Mouse (Mus musculus): ENCODE measurements at regions not wholly inside any gene's neighbourhood (a gene's known extent, or its start where the extent isn't known, plus 50 kb on each side); places are given as distances from the start of the nearest gene placed in this dataset.
"Not testable (repeated sequence)": the region's sequence is repeated elsewhere in the genome, so short reads cannot be mapped to it uniquely, and the experiment has no call there.

- DNase-seq (ENCODE audit: extremely low spot score) = peak; percentile 6
These were observed 1786.1 kb downstream of the 9330182O14Rik start for GRCm38 (mm10) chr15:41920270-41920669.

GRCm38 (mm10) chr15:41936697-41937096 lies 1802.5 kb downstream of the 9330182O14Rik start:
- no peak for DNase-seq (ENCODE audit: extremely low spot score)

DNA sequence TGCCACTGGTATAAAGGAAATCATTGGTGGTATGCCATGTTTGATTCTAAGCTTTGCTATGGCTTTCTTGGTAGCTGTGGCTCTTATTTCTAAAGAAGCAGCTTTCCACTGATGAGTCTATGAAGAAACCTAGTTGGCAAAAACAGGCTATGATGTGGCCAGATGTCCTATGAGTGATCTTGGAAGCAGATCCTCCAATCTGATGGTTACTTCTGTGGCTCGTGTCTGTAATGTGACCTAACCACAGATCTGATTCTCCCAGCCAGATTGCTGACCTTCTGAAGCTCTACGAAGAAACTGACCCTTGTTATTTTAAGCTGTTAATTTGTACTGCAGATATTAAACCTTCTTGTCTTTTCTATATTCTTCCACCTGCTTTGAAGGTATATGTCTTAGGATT lies 1811.1 kb downstream of the 9330182O14Rik start:
- no peak for DNase-seq (ENCODE audit: extremely low spot score)

- DNase-seq (ENCODE audit: extremely low spot score) = no peak
These were observed 1813.7 kb downstream of the 9330182O14Rik start for GRCm38 (mm10) chr15:41947888-41948287.

DNA sequence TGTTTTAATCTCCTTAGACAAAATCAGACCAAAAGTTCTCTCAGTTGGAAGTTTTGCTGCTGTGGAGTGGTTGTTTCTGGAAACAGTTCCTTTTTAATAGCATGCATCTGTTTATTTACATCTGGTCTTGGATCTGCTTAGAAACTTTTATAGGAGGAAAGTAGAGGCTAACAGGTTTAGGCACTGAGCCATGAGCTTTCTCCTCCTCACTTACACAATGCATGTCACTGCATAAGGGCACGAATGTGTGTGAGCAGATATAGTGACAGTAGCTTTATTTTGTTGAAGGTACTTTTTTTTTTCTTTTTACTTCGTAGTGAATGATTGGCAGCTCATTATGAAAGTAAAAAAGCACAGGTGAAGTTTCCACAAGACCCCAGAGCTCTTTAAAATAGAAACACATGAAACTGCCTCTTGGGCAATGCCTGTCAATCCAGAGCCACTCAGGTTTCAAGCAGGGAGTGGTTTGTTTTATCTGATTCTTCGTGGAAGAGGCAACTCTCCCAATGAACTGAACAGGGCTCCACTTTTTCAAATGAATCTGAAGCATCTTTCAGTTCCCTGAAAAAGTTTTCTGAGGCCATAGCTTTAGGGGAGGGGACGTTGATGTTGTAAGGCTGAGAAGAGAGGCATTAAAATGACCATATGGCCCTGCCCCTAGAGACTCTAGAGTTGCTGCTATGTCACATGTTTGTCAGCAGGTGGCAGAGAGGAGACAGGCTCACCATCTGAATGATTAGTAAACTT lies 1814.4 kb downstream of the 9330182O14Rik start:
- DNase-seq (ENCODE audit: extremely low spot score) = no peak

DNA sequence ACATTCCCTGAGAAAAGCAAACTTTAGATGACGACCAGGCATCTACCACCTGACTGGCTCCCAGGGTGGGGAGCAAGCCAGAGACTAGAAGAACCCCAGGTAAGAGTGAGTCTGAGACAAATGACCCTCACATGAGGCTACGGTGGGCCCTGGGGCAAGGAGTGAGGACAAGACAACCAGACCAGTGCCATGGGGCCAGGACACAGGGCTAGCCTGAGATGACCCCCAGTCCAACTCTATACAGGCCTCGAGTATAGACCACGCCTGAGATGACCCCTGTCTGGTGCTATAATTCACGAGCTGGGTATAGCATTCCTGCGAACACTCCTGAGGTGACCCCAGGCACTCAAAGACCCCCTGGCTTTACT lies 1814.9 kb downstream of the 9330182O14Rik start:
- peak; percentile 23 for DNase-seq (ENCODE audit: extremely low spot score)

DNA sequence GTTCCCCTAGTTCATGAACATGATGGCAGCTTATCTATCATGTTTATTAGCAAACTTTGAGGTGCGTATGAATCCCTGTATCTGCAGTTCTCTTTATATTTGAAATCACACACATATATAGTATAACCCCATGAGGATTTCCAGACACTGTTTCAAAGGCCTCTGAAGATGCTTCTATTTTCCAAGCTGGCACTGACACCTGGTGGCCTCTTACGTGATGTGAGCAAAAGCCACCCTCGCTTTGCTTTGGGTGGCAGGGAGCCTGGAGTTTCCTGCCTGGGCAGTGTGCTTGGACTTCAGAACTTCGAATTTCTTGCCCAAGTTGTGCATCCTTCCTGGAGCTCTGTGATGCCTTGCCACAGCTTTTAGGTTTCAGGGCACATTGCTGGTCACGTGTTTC lies 1817.1 kb downstream of the 9330182O14Rik start:
- peak; percentile 7 for DNase-seq (ENCODE audit: extremely low spot score)

DNA sequence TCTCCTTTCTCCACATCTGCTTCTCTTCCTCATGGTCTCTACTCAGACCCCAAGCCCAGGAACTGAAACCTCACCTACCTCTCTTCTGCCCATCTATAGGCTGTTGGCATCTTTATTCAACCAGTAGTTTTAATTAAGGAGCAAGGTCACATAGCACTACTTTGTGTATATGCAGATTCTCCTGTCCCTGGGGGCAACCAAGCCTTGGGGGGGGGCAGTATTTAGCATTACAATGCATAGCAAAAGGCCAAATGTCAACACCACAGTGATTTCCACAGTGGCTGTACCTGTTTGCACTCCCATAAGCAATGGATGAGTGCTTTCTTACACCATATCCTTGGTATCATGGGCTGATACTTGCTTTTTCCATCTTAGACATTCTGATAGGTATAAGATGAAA lies 1826.4 kb downstream of the 9330182O14Rik start:
- no peak for DNase-seq (ENCODE audit: extremely low spot score)

- no peak for DNase-seq (ENCODE audit: extremely low spot score)
These were observed 1836.7 kb downstream of the 9330182O14Rik start for GRCm38 (mm10) chr15:41970877-41971276.

GRCm38 (mm10) chr15:41973263-41973662 lies 1839.1 kb downstream of the 9330182O14Rik start:
- peak; percentile 85 for DNase-seq (ENCODE audit: extremely low spot score)

- no peak for DNase-seq (ENCODE audit: extremely low spot score)
These were observed 1843.0 kb downstream of the 9330182O14Rik start for GRCm38 (mm10) chr15:41977196-41977595.

- DNase-seq (ENCODE audit: extremely low spot score) = no peak
These were observed 1843.6 kb downstream of the 9330182O14Rik start for GRCm38 (mm10) chr15:41977649-41978231.

- DNase-seq (ENCODE audit: extremely low spot score) = no peak
These were observed 1849.1 kb downstream of the 9330182O14Rik start for GRCm38 (mm10) chr15:41983261-41983660.

DNA sequence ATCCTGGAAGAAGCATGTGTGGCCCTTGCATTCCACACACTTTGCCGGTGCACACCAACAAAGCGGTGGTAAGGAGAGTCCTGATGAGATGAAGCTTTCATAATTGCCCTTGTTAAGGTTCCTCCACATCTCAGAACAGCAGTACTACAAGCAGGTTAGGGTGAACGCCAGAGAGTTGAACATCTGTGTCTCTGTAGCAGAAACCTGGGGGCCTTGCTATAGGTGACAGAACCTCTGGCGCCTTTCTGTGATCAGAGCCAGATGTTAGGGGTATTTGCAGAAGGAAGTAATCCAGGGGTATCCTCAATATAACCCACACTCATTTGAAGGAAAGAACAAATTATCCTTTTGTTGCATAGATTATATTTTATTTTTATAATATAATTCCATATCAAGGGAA lies 1850.1 kb downstream of the 9330182O14Rik start:
- no peak for DNase-seq (ENCODE audit: extremely low spot score)

DNA sequence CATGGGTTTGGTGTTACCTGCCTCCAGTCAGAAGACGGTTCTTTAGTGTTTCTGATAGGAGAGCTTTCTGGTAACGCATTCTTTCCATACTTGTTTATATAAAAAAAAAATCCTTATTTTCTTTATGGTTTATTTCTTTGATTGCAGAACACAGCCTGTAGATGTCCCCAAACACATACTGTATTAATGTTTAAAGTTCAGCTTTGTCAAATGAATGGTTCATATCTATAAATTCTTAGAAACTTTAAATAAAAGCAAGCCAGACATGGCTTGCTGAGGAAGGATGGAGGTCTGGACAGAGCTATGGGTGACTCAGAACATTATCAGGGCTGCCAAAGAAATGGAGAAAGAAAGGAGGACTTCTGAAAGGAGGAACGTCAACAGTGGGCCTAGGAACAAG lies 1852.1 kb downstream of the 9330182O14Rik start:
- no peak for DNase-seq (ENCODE audit: extremely low spot score)

DNA sequence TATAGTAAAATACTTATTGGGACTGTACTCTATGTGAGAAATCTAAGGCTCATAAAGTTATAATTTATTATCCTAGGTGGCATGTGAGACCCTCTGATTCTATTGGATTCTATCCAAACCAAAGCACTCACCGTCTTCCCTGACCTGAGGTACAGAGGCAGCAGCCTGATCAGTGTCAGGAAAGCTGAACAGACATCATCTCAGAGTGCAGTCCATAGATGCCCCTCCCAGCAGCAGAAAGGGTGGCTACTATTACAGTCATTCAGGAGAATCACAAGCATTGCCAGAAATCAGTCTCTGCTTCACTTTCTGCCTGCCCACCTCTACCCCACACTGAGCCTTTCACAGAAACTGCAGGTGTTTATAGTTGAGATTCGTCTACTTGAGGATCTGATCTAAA lies 1854.9 kb downstream of the 9330182O14Rik start:
- DNase-seq (ENCODE audit: extremely low spot score) = no peak

DNA sequence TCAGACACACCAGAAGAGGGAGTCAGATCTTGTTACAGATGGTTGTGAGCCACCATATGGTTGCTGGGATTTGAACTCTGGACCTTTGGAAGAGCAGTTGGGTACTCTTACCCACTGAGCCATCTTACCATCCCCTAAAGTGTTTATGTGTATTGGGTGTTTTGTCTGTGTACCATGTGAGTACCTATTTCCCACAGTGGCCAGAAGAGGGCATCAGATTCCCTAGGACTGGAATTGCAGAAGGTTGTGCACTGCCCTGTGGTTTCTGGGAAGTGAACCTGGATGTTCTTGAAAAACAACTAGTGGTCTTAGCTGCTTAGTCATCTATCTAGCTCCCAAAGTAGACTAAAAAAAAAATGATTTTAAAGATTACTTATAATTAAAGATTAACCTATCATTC lies 1857.7 kb downstream of the 9330182O14Rik start:
- no peak for DNase-seq (ENCODE audit: extremely low spot score)

- DNase-seq (ENCODE audit: extremely low spot score) = not testable (repeated sequence)
These were observed 1898.1 kb downstream of the 9330182O14Rik start for GRCm38 (mm10) chr15:42032286-42032685.

- DNase-seq (ENCODE audit: extremely low spot score) = peak; percentile 18
These were observed 1913.2 kb downstream of the 9330182O14Rik start for GRCm38 (mm10) chr15:42047088-42047976.

GRCm38 (mm10) chr15:42056772-42057171 lies 1922.6 kb downstream of the 9330182O14Rik start:
- no peak for DNase-seq (ENCODE audit: extremely low spot score)

- DNase-seq (ENCODE audit: extremely low spot score) = no peak
These were observed 1934.2 kb downstream of the 9330182O14Rik start for GRCm38 (mm10) chr15:42068207-42068831.

- no peak for DNase-seq (ENCODE audit: extremely low spot score)
These were observed 1934.9 kb downstream of the 9330182O14Rik start for GRCm38 (mm10) chr15:42069072-42069471.
